Mouse (Mus musculus) T-helper 1 cell (primary cell): Measurements from ENCODE around the gene Gpa33.
"Not testable (repeated sequence)": the region's sequence is repeated elsewhere in the genome, so short reads cannot be mapped to it uniquely, and the experiment has no call there.

Source experiments
- in situ Hi-C: fragments of 300-600 bp; cut with MboI, MseI; formaldehyde crosslinking; loops from one replicate; pipeline ENCODE4 v1.15.1; 2025; ENCODE audit warnings: high pct_unique_total_duplicates

Gpa33 gene

DNA sequence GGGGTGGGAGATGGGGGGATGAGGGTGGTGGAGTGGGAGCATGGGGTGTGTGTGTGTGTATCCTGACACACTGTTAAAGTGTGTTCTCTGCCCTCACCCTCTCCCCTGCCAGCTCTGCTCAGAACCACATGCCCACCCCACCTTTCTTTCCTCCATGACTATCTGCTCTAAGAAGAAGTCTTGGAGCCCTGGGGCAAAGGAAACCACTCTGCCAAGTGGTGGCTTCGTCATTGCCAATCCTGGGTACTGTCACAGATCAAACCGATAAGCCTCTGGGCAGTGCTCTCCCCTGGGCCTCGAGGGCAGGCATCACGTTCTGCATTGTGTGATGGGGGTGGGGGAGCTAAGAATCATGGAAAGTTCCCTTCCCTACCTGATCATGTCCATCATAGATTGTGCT is 2.3 kb downstream of the Gpa33 start:
- in situ Hi-C loops = no loop called here

DNA sequence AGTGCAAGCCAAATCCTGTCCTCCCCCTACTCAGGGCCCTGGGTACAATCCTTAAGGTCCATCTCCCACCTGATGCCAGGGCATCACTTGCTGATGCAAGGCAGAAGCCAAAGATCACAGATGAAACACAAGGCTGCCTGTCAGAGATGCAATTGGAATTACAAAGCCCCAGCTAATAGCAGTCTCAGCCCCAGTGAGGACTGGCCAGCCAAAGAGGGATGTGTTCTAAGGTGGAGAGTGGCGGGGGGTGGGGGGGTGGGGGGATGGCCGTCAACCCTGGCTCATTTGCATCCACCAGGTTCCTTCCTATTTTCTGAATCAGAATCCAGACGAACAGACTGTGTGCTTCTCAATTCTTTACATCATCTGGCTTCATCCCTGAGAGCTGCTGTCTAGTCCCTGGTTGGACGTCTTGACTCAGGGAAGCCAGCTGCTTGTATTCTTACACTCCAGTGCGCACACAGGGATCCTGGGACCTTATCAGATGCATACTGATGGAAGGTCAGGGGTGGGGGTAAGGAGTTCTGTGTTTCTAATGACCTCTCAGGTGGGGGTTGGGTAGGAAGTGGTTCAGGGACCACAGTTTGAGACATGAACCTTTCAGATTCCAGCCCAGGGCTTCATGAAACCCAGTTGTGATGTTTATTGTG is 5.2 kb downstream of the Gpa33 start:
- in situ Hi-C loops = no loop called here

DNA sequence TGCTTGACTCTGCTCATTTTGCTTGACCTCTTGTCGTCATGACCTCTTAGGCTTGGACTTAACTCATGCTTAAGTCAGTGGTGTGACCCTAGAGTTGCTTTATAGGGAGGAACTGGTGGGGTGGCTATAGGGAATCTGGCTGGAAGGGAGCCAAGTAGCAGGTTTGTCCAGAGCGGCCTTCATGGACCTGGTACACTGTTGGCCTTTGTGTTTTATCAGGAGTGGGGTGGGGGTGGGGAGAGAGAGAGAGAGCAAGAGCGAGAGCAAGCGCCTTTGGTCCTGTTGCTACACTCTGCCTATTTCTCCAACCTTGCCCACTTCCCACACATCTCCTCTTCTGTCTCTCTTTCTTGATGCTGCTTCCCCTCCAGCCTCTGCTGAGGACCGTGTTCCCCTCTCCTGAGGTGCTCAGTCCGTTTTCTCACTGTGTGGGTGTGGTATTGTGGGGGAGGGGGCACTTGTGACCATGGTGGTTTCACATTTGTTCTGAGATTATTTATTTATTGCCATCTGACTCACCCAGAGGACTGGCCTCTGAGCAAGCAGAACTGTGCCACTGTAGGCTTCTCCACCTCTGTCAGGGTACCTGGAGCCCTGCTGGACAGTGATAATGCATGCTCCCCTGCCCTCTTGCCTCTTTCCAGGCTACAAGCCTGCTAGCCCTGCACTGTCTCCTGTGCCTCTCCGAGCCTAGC is 7.4 kb downstream of the Gpa33 start:
- in situ Hi-C loops = no loop called here

DNA sequence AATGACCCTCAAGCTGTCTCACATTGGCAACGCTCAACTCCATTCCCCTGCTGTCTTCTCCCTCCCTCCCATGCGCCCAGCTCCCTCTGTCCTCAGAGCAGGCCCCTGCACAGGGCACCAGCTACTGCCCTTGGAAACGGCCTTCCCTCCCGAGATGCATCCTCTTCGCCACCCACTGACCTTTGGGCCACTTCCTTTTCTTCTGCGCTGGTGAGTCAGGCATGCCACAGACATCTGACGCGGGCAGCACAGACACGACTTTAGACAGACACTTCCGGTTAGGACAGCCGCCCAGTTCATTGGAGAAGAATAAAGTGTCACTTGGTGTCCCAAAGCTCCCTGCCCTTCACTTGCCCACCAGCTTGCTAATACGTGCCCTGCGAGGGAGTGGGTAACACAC is 8.1 kb downstream of the Gpa33 start:
- in situ Hi-C loops = no loop called here

DNA sequence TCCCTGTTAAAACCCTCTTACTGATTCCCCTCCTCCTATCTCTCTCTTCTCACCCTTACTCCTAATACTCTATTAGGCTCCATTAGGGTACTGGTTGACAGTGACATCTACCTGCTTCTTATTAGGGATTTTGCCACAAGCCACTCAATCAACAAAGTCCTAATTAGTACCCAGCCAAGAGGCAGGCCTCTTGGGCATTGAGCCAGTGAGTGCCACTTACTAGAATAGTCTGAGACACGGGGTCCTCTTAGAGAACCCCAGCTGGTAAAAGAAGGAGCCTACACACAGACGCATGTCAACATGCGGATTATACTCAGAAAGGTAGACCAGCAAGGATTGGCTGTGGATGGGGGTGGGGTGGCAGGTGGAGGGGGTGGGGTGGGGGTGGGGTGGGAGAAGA is 9.1 kb downstream of the Gpa33 start:
- in situ Hi-C loops = no loop called here

DNA sequence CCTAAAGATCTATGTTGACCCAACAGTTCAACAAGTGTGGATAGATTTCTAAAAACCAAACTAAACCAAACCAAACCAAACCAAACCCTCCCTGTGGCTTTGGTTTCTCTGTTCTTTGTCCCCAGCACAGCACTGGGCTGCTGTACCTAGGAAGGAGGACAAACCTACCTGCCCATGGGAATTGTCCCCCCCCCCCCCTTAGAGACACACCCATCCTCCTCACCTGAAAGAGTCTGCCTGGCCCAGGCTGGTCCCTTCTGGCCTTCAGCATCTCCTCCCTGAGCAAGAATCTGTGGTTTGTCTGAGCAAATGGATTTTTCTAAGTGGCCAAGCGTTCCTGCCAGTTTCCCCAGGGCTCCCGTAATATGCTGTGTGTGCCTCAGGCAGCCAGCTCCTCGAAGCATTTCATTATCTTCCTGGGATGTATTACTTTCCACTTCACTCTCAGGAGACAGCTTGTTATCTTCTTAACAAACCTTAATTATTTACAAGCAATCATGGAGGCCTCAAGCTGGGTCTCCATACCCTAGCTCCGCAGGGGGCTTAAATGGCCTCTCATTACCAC is 9.7 kb downstream of the Gpa33 start:
- in situ Hi-C loops = no loop called here

DNA sequence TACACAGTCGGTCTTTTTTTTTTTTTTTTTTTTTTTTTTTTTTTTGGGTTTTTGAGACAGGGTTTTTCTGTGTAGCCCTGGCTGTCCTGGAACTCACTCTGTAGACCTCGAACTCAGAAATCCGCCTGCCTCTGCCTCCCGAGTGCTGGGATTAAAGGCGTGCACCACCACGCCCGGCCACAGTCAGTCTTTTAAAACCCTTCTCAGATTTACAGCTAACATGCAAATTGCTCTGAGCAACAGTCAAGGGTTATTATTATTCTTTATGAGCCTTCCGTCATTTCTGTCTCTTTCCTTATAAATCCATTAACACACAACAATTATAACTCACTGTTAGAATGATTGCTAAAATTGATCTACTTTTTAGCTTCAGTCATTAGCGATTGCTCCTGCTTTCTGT is 11.8 kb downstream of the Gpa33 start:
- in situ Hi-C loops = not testable (repeated sequence)

DNA sequence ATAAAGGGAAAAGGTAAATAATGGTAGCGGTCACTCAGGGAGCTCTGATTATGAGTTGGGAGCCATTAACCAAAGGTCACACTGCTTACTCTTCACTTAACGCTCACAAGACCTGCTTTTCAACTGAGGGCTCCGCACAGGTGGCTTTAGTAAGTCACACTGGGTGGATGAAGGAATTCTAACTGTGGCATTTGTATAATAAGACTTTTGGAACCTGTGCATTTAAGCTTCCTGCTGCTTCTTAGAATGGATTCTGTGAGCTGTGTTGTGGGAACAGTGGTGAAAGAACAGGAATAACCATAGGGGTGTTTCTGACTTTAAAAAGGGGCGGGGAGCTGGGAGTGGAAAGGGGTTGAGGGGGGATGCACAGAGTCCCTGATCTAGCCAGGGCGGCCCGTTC is 12.3 kb downstream of the Gpa33 start:
- in situ Hi-C loops = no loop called here

DNA sequence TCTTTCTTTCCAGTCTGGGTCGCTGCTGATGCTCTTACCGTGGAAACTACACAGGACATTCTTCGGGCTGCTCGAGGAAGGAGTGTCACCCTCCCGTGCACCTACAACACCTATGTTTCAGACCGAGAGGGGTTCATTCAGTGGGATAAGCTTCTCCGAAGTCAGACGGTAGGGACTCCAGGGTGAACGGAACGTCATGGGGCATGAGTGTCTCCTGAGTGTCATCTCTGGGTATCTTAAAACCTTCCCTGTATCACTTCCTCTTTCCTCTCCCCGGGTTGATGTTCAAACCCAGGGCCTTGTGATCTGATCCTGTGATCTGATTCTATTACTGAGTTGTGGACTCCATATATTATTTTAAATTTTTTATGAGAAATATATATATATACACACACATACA is 16.6 kb downstream of the Gpa33 start:
- in situ Hi-C loops = no loop called here

DNA sequence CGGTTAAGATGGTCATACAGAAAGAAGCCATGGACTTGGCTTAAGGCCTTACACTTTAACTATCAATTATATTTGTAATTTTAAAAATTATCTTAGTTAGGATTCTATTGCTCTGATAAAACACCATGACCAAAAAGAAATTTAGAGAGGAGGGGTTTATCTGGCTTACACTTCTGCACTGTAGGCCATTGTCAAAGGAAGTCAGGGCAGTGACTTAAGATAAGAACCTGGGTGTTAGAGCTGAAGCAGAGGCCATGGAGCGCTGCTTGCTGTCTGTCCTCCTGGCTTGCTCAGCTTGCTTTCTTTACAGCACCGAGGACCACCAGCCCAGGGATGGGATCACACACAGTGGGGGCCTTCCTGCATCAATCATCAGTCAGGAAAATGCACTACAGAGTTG is 17.6 kb downstream of the Gpa33 start:
- in situ Hi-C loops = no loop called here

DNA sequence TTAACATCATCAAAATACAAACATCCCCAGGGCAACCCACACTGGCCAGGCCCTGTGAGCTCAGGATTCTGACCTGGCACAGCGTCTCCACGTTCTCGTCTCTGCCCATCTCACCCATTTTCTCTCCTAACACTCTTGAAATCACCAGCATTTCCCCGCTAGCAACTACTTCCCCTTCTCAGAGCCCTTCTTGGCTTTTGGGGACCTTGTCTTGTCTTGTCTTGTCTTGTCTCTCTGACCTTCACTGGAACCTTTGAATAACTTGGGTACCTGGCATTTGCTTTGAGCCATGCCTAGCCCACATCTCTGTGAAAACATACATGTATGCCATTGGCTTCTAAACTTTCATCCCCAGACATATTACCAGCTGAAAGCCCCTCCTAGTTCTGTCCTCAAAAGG is 19.4 kb downstream of the Gpa33 start:
- in situ Hi-C loops = no loop called here

DNA sequence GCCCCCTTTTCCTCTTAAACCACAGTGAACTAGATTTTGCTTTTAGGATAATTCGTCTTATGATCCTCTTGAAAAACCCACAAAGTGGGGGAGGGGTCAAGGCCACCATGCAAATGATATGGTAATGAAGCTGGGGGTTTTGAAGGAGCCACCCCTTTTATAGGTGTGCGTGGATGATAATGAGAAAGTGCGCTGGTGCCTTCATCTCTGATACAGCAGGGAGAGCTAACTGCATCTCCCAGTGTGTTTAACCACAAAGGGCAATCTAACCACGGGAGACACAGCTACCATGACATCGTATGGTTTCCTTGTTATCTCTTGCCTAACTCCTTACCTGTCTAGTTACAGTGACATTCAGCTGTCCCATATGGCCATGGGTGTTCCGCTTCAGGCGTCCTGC is 20.0 kb downstream of the Gpa33 start:
- in situ Hi-C loops = loop anchor here (5.0 to 10.0 kb wide), 2 partner anchors 145 to 373 kb away; partner anchors contain the start of gene Pou2f1

DNA sequence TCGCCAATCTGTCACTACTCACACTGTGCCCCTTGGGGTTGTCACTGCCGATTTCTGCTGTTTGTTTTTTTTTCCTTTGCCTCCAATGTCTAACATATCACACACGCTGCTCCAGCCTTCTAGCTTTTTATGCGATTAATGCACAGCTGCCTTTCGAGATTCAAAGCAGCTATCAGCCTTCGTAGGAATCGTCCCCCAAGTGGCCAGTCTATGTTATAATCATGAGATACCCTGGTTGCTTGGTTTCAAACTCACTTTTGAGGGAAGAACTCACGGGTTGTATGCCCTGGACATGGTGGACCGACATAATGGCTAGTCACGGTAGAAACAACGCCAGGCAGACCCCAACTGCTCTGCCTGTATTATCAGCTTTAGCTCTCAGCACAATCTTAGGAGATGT is 21.3 kb downstream of the Gpa33 start:
- in situ Hi-C loops = loop anchor here (5.0 to 10.0 kb wide), 2 partner anchors 147 to 374 kb away; partner anchors contain the start of gene Pou2f1

DNA sequence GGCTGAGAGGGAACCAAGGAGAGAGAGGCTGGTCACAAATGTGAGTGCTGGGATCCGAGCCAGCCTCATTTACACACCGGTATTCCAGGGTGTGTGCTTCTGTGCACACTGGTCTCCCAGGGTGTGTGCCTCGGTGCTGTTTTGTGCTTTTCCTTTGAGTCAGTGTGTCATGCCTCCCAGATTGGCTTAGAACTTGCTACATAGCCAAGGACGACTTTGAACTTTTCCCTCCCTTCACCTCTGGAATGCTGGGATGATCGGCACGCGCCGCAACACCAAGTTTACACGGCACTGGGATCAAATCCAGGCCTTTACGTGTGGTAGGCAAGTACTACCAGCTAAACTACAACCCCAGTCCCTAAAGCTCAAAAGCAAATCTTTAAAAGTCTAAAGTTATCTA is 22.0 kb downstream of the Gpa33 start:
- in situ Hi-C loops = loop anchor here (5.0 to 10.0 kb wide), 2 partner anchors 147 to 375 kb away; partner anchors contain the start of gene Pou2f1

DNA sequence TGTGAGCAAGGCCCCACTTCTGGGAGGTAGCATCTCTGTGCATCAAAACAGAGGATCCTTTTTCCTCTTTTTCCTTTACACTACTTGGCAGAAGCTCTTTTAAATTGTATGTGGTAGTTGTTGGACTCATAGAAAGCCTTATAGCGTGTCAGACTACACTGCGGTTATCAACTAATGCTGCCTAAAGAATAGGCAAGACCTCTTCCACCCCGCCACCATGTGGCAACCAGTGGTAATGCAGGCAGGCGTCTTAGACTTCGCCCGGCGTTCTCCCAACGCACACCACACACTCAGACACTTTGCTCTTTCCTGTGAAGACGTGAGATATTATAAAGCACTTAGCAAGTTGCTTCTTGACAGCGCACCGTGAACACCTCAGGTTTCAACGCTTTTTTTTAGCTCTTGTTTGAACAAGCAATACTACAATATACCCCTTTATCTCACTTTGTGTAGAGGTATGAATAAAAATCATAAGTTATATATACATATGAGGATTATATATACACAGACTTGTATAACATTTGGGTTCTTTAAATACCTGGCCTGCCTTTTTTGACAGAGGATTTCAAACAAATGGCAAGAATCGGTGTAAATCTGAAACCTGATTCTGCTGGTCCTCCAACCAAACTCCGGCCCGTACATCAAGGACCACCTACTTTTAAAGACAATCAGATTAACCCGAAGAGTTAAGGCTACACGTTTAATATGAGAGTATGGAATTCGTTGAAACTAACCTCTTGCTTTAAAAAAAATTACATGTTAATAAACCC is 23.5 kb downstream of the Gpa33 start:
- in situ Hi-C loops = loop anchor here (5.0 to 10.0 kb wide), 2 partner anchors 149 to 376 kb away; partner anchors contain the start of gene Pou2f1

DNA sequence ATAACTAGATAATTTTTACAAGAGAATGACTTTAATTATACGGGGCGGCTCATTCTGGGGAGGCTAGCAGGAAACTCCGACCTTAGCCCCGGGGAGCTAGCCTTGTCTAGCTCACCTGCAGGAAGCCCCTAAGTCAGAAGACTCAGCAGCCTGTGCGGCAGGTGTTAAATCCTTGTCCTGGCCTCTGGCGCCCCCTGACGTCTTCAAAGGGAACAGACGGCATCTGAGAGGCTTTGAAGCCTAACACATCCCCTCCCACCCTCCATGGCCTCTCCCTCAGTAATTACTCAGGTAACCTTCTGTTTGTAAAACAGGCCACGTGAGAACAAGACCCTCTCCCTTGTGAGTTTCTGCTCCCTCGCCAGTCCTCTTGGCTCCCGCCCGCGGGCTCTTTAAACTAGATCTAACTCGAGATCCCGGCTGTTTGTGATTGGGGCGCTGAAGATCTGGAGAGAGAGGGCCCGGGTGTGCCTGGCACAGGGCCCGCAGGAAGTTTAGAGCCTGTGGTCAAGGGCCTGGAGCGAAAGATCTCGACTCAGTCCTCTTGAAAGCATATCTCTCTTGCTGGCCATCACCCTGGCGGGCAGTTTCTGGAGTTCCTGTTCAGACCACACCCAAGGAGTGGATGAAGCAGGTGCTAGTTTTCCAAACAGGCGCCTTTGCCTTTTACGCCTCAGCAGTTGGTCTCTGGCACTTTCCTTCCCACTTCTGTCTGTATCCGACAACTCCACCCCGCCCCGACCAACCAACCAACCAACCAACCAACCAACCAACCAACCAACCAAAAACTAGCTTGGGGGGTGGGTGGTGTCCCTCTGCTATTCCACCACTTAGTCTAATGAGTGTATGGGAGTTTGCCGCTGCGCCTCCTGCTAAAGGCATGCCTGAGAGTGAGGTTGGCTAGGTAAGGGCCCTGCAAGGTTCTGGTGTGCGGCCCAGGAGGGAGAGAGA is 24.4 kb downstream of the Gpa33 start:
- in situ Hi-C loops = loop anchor here (5.0 to 10.0 kb wide), 4 partner anchors 150 to 377 kb away; partner anchors contain the start of gene Pou2f1

DNA sequence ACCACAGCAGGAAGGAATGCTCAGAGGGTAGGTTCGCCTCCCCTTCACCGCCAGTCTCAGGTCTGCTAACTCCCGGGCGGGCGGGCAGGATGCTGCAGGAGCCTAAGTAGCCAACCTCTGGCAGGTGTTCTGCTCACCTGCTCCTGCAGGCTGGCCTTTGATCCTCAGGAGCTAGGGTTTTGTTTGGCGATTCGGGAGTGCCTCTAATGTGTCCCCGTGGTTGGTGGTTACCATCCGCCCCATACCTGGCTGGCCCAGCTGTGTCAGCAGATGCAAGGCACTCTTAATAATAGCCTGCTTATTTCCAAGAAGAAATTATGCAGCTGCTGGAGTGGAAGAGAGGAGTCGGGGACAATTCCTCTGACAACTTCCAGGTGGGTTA is 25.1 kb downstream of the Gpa33 start:
- in situ Hi-C loops = loop anchor here (5.0 to 10.0 kb wide), 3 partner anchors 150 to 298 kb away; partner anchors contain the start of gene Pou2f1

DNA sequence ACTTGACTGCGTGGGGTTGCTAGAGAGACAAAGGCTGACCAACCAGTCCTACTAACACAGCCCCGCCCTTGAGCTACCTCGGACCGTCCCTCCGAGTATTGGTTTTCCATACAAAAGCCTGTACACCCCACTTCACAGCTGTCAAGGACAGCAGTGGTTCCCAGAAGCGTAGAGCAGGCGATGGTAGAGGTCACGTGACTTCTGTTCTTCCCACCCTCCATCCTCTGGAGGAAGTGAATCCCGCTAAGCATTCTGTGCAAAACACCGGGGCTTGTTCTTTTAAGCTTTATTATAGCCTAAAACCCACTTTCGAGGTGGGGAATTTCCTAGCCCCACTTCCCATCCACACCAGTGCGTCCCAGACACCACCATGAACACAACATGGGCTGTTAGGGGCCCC is 27.7 kb downstream of the Gpa33 start:
- in situ Hi-C loops = loop anchor here (5.0 to 10.0 kb wide), 3 partner anchors 153 to 300 kb away; partner anchors contain the start of gene Pou2f1

DNA sequence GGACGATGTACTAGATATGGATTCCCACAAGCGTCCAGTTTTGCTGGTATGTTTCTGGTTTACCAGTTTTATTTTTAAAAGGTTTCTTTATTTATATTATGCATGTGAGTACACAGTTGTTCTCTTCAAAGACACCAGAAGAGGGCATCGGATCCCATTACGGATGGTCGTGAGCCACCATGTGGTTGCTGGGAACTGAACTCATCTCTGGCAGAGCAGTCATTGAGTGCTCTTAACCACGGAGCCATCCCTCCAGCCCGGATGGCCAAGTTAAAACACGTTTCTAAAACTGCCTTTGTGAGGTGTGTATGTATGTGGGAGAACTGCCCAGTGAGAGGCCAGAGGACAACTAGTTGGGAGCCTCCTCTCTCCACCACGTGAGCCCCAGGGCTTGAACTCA is 28.6 kb downstream of the Gpa33 start:
- in situ Hi-C loops = loop anchor here (5.0 to 10.0 kb wide), 3 partner anchors 154 to 301 kb away; partner anchors contain the start of gene Pou2f1

DNA sequence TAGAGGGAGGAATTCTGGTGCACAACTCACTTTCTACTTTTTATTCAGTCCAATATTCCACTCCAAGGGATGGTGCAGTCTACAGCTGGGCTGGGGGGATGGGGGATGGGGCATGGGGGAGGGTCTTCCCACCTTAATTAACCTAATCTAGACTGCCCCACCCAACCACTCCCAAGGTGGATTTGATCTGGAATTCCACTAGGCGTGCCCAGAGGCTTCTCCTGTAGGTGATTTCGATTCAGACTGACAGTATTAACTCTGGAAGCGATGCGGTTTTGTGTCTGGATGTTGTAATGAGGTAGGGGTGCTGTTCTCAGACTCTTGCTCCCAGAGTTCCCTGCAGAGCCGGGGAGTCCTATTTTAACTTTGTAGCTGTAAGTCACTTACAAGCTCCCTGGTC is 30.1 kb downstream of the Gpa33 start:
- in situ Hi-C loops = no loop called here
